Mouse (Mus musculus) Patski (cell line): ENCODE results near the gene Car14. TPM values are rescaled to one million over a fixed set of nuclear protein-coding genes. Genes with fewer than 3 reads are reported as not detected.
"Not testable (repeated sequence)": the region's sequence is repeated elsewhere in the genome, so short reads cannot be mapped to it uniquely, and the experiment has no call there.

Experiments
- ATAC-seq: fragments of 100-300 bp; one replicate; pipeline ENCODE4 v1.8.0; 2021
- CTCF ChIA-PET: fragments of 350-600 bp; sonication (Branson Sonifier 250); formaldehyde crosslinking; loops from one replicate; lab custom pipeline; 2022; ENCODE audit warnings: inconsistent platforms; lab: Charles Lee
- POLR2A ChIA-PET: fragments of 350-600 bp; sonication (Branson Sonifier 250); formaldehyde crosslinking; loops from one replicate; lab custom pipeline; 2022; ENCODE audit warnings: antibody characterized with exemption, inconsistent platforms; lab: Charles Lee
- DNase-seq: peaks from one replicate; pipeline ENCODE4 v3.0.0-alpha.2; 2011; ENCODE audit warnings: low read depth, low spot score
- H3K27me3 ChIP-seq: fragments of 371-371 bp; one replicate; pipeline ENCODE4 v1.5.1; 2021
- CTCF ChIP-seq: fragments of 100-300 bp; IDR thresholded peaks from one replicate; pipeline ENCODE4 v1.5.1; 2021
- in situ Hi-C: fragments of 300-500 bp; cut with MboI; formaldehyde crosslinking; loops from 3 replicates; pipeline ENCODE4 v1.11.1; 2018; ENCODE audit warnings: low pct_unique_long_range_greater_than_20kb, mixed read lengths
- polyA plus RNA-seq: library from polyadenylated mRNA; unstranded; gene quantifications from one replicate; pipeline ENCODE4 v1.2.3, GENCODE M21; 2021

Gene Car14
- polyA plus RNA-seq, 1 experiment from 2014 or later, result 1.2 TPM

DNA sequence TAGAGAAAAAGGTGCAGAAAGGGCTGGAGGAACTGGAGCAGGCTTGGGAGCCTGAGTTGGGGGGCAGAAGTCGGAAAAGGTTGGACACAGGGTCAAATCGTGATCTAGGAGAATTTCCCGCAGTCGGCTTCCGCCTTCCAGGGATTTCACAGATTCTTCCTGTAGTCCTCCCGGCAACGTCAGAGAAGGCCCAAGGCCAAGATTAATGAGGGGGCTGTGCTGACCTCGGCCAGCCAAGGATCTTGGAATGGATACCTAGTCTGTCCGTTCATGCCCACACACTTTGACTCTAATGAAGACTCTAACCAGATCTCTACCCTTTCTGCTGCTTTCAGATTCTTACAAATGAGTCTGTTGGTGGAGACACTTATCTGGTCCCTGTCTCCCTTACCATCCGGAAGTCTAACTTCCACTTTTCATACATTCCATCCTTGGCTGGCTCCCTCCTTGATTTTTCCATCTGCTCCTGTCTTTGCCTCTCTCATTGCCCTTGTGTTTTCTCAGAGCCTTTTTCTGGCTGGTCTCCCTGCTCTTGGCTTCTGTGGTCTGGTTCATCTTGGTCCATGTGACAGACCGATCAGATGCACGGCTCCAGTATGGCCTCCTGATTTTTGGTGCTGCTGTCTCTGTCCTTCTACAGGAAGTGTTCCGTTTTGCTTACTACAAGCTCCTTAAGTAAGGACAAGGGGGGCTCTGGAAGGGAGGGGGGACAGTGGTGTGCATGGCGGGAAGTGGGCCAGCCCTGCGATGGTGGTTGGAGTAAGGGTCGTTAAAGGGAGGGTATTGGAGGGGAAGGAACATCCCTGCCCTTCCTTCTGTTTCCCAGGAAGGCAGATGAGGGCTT lies 10.0 kb downstream of the Car14 start:
- ATAC-seq (peak; percentile 44), DNase-seq (no peak)
- in situ Hi-C loops, result no loop called here
- TF ChIP-seq CTCF, result no peak
- POLR2A ChIA-PET, result interaction anchor here (0.7 to 2.9 kb wide), 2 partner anchors 11 to 589 kb away, joined by 3 to 16 read pairs; partner anchors contain the start of gene Car14
- CTCF ChIA-PET, result interaction anchor here (1.6 kb wide), 1 partner anchor 11 kb away, joined by 4 read pairs; no protein-coding TSS in a partner anchor
- no peaks in the 10 kb centered on the region for H3K27me3 ChIP-seq

- POLR2A ChIA-PET, result interaction anchor here (1.6 to 2.9 kb wide), 2 partner anchors 12 kb away, joined by 5 to 16 read pairs; partner anchors contain the start of genes Car14 and Ciart
- CTCF ChIA-PET, result interaction anchor here (1.5 to 1.6 kb wide), 3 partner anchors 8 to 12 kb away, joined by 4 to 8 read pairs (median 4); no protein-coding TSS in a partner anchor
Measured at GRCm38 (mm10) chr3:95893606-95894316, 10.7 kb downstream of the Car14 start, which contains the start of gene Aph1a. Gene Aph1a, plus strand, starts transcription at chr3:95893969.

GRCm38 (mm10) chr3:95893126-95893525 lies 11.4 kb downstream of the Car14 start:
- in situ Hi-C loops, result no loop called here
- ChIA-PET POLR2A (interaction anchor here (0.7 to 2.9 kb wide), 3 partner anchors 11 to 393 kb away, joined by 3 to 16 read pairs (median 5); partner anchors contain the start of genes Car14 and Ciart), CTCF (interaction anchor here (1.5 to 1.6 kb wide), 2 partner anchors 8 to 10 kb away, joined by 4 to 8 read pairs; no protein-coding TSS in a partner anchor)
- H3K27me3 ChIP-seq, result no peaks in the 10 kb centered on the region
- ATAC-seq (no peak), DNase-seq (no peak)
- no peak for TF ChIP-seq CTCF

More at GRCm38 (mm10) chr3:95893606-95894316, 10.7 kb downstream of the Car14 start, which contains the start of gene Aph1a:
- DNase-seq (peak; percentile 96), ATAC-seq (peak; percentile 91)
- H3K27me3 ChIP-seq, in situ Hi-C loops: not testable (repeated sequence)

GRCm38 (mm10) chr3:95892066-95893052 lies 12.1 kb downstream of the Car14 start:
- DNase-seq, result no peak
- ATAC-seq, result no peak
- ChIA-PET POLR2A (interaction anchor here (0.7 to 2.9 kb wide), 3 partner anchors 11 to 394 kb away, joined by 3 to 16 read pairs (median 5); partner anchors contain the start of genes Car14 and Ciart), CTCF (interaction anchor here (1.5 to 1.6 kb wide), 2 partner anchors 9 kb away, joined by 4 to 8 read pairs; no protein-coding TSS in a partner anchor)
- in situ Hi-C loops, result no loop called here
- H3K27me3 ChIP-seq, result no peaks in the 10 kb centered on the region
- TF ChIP-seq CTCF, result no peak

DNA sequence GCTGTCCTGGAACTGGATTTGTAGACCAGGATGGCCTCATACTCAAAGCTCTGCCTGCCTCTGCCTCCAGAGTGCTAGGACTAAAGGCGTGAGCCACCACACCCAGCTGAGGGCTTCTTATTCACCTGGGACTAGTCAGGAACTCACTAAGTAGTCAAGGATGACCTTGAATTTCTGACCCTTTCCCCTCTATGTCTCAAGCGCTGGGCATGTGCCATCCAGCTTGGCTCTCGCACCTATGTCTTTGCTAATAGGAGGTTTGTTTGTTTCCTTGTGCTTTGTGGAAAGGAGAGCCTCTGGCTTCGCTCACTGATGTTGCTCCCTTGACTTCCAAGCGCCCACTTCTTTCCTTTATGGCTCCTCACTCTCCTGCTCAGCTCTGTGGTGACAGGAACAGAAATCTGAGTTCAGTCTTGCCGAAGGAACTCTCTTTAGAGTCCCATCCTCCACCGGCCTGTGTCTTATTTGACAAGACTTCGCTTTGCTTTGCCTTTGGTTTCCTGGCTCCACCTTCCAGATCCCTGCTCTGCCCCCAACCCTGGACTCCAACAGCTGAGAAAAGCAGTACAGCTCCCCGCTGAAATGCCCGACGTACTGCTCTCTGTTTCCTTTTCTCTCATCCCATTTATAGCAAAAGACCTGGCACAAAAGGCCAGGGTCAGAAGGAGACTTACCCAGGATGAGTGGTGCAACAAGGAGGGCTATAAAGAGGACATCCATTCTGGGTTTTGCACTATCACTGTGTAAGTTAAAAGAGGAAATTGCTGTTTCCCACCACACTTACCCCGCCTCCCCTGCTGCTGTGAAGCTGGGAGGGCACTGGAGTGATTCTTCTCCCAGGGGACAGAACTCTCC lies 13.1 kb downstream of the Car14 start, which contains the start of gene BC028528:
BC028528 (minus strand) TSS at position 795 of the 855 bp plus-strand sequence.
- in situ Hi-C loops, result no loop called here
- no peak for TF ChIP-seq CTCF
- no peak for ATAC-seq

DNA sequence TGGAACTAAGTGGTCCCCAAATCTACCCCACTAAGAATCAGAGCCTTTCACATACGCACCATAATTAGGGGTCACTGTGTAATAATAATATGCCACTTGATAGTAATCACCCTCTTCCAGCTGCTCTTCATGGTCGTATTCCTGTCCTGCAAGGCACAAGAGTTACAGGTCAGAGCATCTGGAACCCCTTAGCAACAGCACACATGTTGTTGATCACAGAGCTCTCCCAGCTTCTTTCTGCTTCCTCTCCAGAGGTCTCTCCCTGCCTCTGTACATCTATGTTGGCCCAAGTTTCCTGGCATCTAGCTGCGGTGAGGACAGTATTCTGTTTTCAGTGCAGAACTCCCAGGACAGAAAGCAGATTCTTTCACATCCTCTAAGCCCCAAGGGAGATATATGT lies 14.8 kb downstream of the Car14 start:
- H3K27me3 ChIP-seq, result no peaks in the 10 kb centered on the region
- no peak for TF ChIP-seq CTCF
- CTCF ChIA-PET, result interaction anchor here (1.0 to 2.9 kb wide), 5 partner anchors 16 to 91 kb away, joined by 3 to 22 read pairs (median 4); partner anchors contain the start of gene Car14
- in situ Hi-C loops, result no loop called here
- DNase-seq (no peak), ATAC-seq (no peak)
- POLR2A ChIA-PET, result interaction anchor here (0.6 to 1.5 kb wide), 2 partner anchors 18 to 706 kb away, joined by 3 to 6 read pairs; partner anchors contain the start of gene Mrps21

More for the DNA sequence above, 13.1 kb downstream of the Car14 start, which contains the start of gene BC028528:
- CTCF ChIA-PET, result interaction anchor here (2.9 kb wide), 1 partner anchor 15 kb away, joined by 22 read pairs; the partner anchor contains the start of gene Car14
- no peaks in the 10 kb centered on the region for H3K27me3 ChIP-seq
- POLR2A ChIA-PET, result interaction anchor here (0.8 kb wide), 1 partner anchor 16 kb away, joined by 3 read pairs; no protein-coding TSS in a partner anchor
- no peak for DNase-seq

- CTCF ChIA-PET, result interaction anchor here (0.9 to 1.5 kb wide), 4 partner anchors 13 to 19 kb away, joined by 3 to 16 read pairs (median 4); partner anchors contain the start of gene Mrps21
- in situ Hi-C loops, result no loop called here
- H3K27me3 ChIP-seq, result no peaks in the 10 kb centered on the region
- no peak for TF ChIP-seq CTCF
- DNase-seq (no peak), ATAC-seq (no peak)
- POLR2A ChIA-PET, result interaction anchor here (0.6 to 1.1 kb wide), 4 partner anchors 14 to 269 kb away, joined by 3 read pairs; no protein-coding TSS in a partner anchor
Measured at GRCm38 (mm10) chr3:95887596-95887995, 16.9 kb downstream of the Car14 start.

DNA sequence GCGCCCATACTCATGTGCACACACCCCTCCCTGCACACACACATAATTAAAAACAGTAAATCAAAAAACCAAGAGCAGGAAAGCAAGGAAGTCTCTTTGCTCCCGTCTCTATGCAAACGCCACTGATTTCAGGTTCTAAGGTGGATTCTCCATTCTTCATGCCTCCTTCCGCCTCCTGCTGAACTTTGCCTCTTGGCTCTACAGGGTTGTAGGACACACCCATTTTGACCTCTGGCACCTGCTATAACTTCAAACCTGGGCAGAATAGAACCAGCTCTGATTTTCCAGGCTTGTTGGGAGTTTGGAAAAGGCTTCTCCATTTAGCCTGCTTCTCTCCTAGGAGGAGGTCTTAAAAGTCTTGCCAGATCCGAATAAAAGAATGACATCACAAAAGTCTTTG lies 20.1 kb downstream of the Car14 start:
- no peak for TF ChIP-seq CTCF
- ChIA-PET CTCF (interaction anchor here (1.6 to 4.3 kb wide), 4 partner anchors 8 to 75 kb away, joined by 3 to 46 read pairs (median 14); partner anchors contain the start of genes Car14 and Mrps21), POLR2A (no interaction called here)
- no peaks in the 10 kb centered on the region for H3K27me3 ChIP-seq
- DNase-seq (no peak), ATAC-seq (no peak)
- in situ Hi-C loops, result loop anchor here (5.0 kb wide), 2 partner anchors 78 to 173 kb away; partner anchors contain the start of gene Vps45
